Comparison of ENCODE assay signal across 24 mouse cellular contexts in genomic region chrX:105710676-105711241, GRCm38 (mm10). TPM values are rescaled to one million over a fixed set of nuclear protein-coding genes. Genes with fewer than 3 reads are reported as not detected.
DNase-seq lines count a peak whose midpoint lies in the region; ATAC-seq and TF ChIP-seq lines count a peak whose summit lies in the region.
"Had no signal": no experiment of that assay in that cellular context is flagged by ENCODE, and none has a peak within 500 bp of the region (broad histone marks: within the 10 kb centered on the region; RNA-seq: fewer than 3 reads in every experiment).

No protein-coding gene starts in this region.

- peak; percentile 71 for ATAC-seq in CD4-positive, CD25-positive, alpha-beta regulatory T cell, adult 4 months
- no peak for ATAC-seq in intestine, embryonic 16.5 days
- ATAC-seq: forebrain, embryonic 16.5 days; hindbrain, embryonic 16.5 days; intestine, embryonic 15.5 days had no signal

- no peak for TF ChIP-seq CTCF in gastrocnemius, adult 2 months (IDR thresholded peaks at IDR 0.05)

- H3K27ac ChIP-seq in gastrocnemius, adult 2 months: no peak overlapping the region
- peak overlapping the region; percentile 60 for H3K27ac ChIP-seq in brown adipose tissue, adult 24 weeks (replicated peaks; ENCODE audit: low read depth, low read length)
- no peak overlapping the region for H3K27ac ChIP-seq in intestine, embryonic 16.5 days (ENCODE audit: low read length)
- H3K27ac ChIP-seq: embryonic facial prominence, embryonic 15.5 days; forebrain, embryonic 10.5 days; heart, embryonic 13.5 days; hindbrain, embryonic 12.5 days; intestine, embryonic 15.5 days had no signal

- H3K4me3 ChIP-seq in gastrocnemius, adult 2 months: peak overlapping the region; percentile 17; the same call in 1 of the 2 replicates
- peak overlapping the region; percentile 5; the same call in 1 of the 2 replicates for H3K4me3 ChIP-seq in brown adipose tissue, adult 24 weeks (ENCODE audit: insufficient read depth, low read depth, low read length)
- peak overlapping the region; percentile 83 for H3K4me3 ChIP-seq in megakaryocyte, embryonic 14.5 days (replicated peaks)
- no peak overlapping the region for H3K4me3 ChIP-seq in intestine, embryonic 16.5 days (ENCODE audit: low read length)
- H3K4me3 ChIP-seq: embryonic facial prominence, embryonic 15.5 days; erythroblast, embryonic 14.5 days; forebrain, embryonic 10.5 days; heart, embryonic 13.5 days; hindbrain, embryonic 12.5 days; intestine, embryonic 15.5 days had no signal

- DNase-seq in gastrocnemius, adult 2 months: no peak
- DNase-seq in gastrocnemius, postnatal 25 days: no peak
- no peak for DNase-seq in adrenal gland, adult 2 months
- no peak for DNase-seq in layer of hippocampus, postnatal 10 days (ENCODE audit: low spot score in 2 of 2)
- DNase-seq: adrenal gland, postnatal 10 days; cerebellum, adult 11-12 months; cerebellum, adult 9-10 months; cerebellum, postnatal 36 days; gastrocnemius, postnatal 14 days; heart, postnatal 36 days; kidney, adult 2 months had no signal

- H3K9me3 ChIP-seq in megakaryocyte, embryonic 14.5 days: no peaks in the 10 kb centered on the region
- H3K9me3 ChIP-seq in intestine, embryonic 16.5 days (ENCODE audit: control insufficient read depth, low read length): no peaks in the 10 kb centered on the region
- H3K9me3 ChIP-seq: embryonic facial prominence, embryonic 15.5 days; forebrain, embryonic 10.5 days; heart, embryonic 13.5 days; hindbrain, embryonic 12.5 days; intestine, embryonic 15.5 days had no signal

- intact Hi-C loops in gastrocnemius, adult 2 months (cut with DNase I): no loop called here

- H3K4me2 ChIP-seq in intestine, embryonic 16.5 days (ENCODE audit: low read depth, low read length): no peak overlapping the region
- H3K4me2 ChIP-seq: embryonic facial prominence, embryonic 15.5 days; heart, embryonic 13.5 days; hindbrain, embryonic 12.5 days; intestine, embryonic 15.5 days had no signal

- WGBS in intestine, embryonic 16.5 days: 53% methylated on average over 5 of the region's 5 CpGs

- no peaks in the 10 kb centered on the region for H3K36me3 ChIP-seq in megakaryocyte, embryonic 14.5 days (replicated peaks; ENCODE audit: low read length)
- no peaks in the 10 kb centered on the region for H3K36me3 ChIP-seq in intestine, embryonic 16.5 days (ENCODE audit: control insufficient read depth, insufficient read depth, low read length)
- H3K36me3 ChIP-seq: embryonic facial prominence, embryonic 15.5 days; forebrain, embryonic 10.5 days; heart, embryonic 13.5 days; hindbrain, embryonic 12.5 days; intestine, embryonic 15.5 days had no signal

- H3K27me3 ChIP-seq in megakaryocyte, embryonic 14.5 days (replicated peaks): peaks cover 7% of the 10 kb centered on the region
- H3K27me3 ChIP-seq in intestine, embryonic 16.5 days (replicated peaks; ENCODE audit: control insufficient read depth, insufficient read depth, low read length): 0 out of 2 replicates have a peak, but pooled peaks cover 2% of the 10 kb centered on the region
- H3K27me3 ChIP-seq: embryonic facial prominence, embryonic 15.5 days; heart, embryonic 13.5 days; intestine, embryonic 15.5 days had no signal

- H3K4me1 ChIP-seq in brown adipose tissue, adult 24 weeks (ENCODE audit: control insufficient read depth, insufficient read depth, insufficient read length, low read length): no peaks in the 10 kb centered on the region; the same call in 1 of the 2 replicates
- peaks cover 10% of the 10 kb centered on the region for H3K4me1 ChIP-seq in megakaryocyte, embryonic 14.5 days
- no peaks in the 10 kb centered on the region for H3K4me1 ChIP-seq in intestine, embryonic 16.5 days (ENCODE audit: control insufficient read depth, insufficient read depth, low read length)
- H3K4me1 ChIP-seq: embryonic facial prominence, embryonic 15.5 days; heart, embryonic 13.5 days; hindbrain, embryonic 12.5 days; intestine, embryonic 15.5 days had no signal

- no peak overlapping the region for H3K9ac ChIP-seq in intestine, embryonic 16.5 days (ENCODE audit: low read depth, low read length)
- H3K9ac ChIP-seq: embryonic facial prominence, embryonic 15.5 days; heart, embryonic 13.5 days; hindbrain, embryonic 12.5 days; intestine, embryonic 15.5 days had no signal

RNA-seq across cellular contexts. Expression of gene Fgf16, which starts 53.3 kb away (rescaled TPM):
- under 1 TPM; 0.33 to 0.75 TPM for total RNA-seq in gastrocnemius, adult 2 months (2021)
- under 1 TPM; 0.54 TPM for total RNA-seq in gastrocnemius, postnatal 25 days (2021)
- polyA plus RNA-seq in CD4-positive, CD25-positive, alpha-beta regulatory T cell, adult 4 months (2017; shearing (Covaris generic)): under 1 TPM; 0.51 to 0.65 TPM
- 0.83 and 2.5 TPM in 2 replicates for polyA plus RNA-seq in brown adipose tissue, adult 24 weeks (2012; ENCODE audit: insufficient read depth, insufficient read length, missing spikeins)
- not detected in 2 replicates for polyA plus RNA-seq in megakaryocyte, embryonic 14.5 days (2012; ENCODE audit: insufficient read depth, low replicate concordance)
- polyA plus RNA-seq in intestine, embryonic 16.5 days (2015; fragmentation: Nextera tagmentation; extraction: Ambion mirVana): not detected in 2 replicates
- total RNA-seq in adrenal gland, adult 2 months (2021): under 1 TPM; 0.46 to 0.86 TPM
- 0.28 and 0.31 TPM in 2 replicates for polyA plus RNA-seq in adrenal gland, adult 2 months (2012; rRNA removed)
- total RNA-seq in layer of hippocampus, postnatal 10 days (2021): 1 to 10 TPM; 1.1 to 2.8 TPM
- total RNA-seq: granulocyte monocyte progenitor cell, adult 5-6 weeks had no signal
- polyA plus RNA-seq: erythroblast, embryonic 14.5 days; forebrain, embryonic 16.5 days had no signal
